Mouse (Mus musculus): Measurements from ENCODE around the gene Pygm. TPM values are rescaled to one million over a fixed set of nuclear protein-coding genes. Genes with fewer than 3 reads are reported as not detected.

Gene Pygm
- total and polyA plus RNA-seq, 2 experiments from 2014 or later = 10.4 to 11.9 TPM

DNA sequence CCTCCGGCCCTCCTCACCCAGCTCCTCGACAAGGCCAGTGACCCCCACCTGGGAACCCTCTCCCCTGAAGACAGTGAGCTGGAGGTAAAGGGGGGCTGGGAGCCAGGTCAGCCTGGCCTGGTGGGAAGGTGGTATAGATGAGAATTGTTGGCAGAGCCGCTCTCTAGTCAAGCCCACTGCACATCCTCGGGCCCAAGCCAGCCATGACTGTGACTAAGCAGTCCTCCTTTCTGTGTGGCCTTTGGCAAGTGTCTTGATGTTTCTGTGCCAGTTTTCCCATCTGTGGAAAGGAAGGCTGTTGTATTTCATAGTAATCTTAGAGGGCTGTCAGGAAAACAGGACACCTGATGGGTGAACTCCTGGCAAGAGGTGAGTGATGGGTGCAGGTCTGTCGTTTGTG, 40.2 kb upstream of the Pygm start:
- H3K4me1 ChIP-seq (ENCODE audit: insufficient read depth, low read length) = no peaks in the 10 kb centered on the region
- TF ChIP-seq CTCF (IDR thresholded peaks at IDR 0.05; ENCODE audit: low read depth) = no peak

GRCm38 (mm10) chr19:6346023-6346422, 38.2 kb upstream of the Pygm start:
- H3K27ac ChIP-seq = no peak overlapping the region
- 78% methylated on average over 5 of the region's 5 CpGs for WGBS
- H3K9me3 ChIP-seq (ENCODE audit: low read length) = no peaks in the 10 kb centered on the region
- H3K27me3 ChIP-seq (ENCODE audit: insufficient read depth, low read length) = no peaks in the 10 kb centered on the region
- DNase-seq (ENCODE audit: low spot score) = no peak
- H3K4me1 ChIP-seq (ENCODE audit: insufficient read depth, low read length) = no peaks in the 10 kb centered on the region
- no peak overlapping the region for H3K4me2 ChIP-seq (ENCODE audit: low read depth, low read length)
- peaks cover 37% of the 10 kb centered on the region for H3K36me3 ChIP-seq (ENCODE audit: insufficient read depth, low read length)
- H3K4me3 ChIP-seq (ENCODE audit: low read length) = no peak overlapping the region
- no peak for TF ChIP-seq CTCF (IDR thresholded peaks at IDR 0.05; ENCODE audit: low read depth)
- no peak for ATAC-seq
- no peak overlapping the region for H3K9ac ChIP-seq (replicated peaks; ENCODE audit: low read length)

More for the DNA sequence above, 40.2 kb upstream of the Pygm start:
- no peaks in the 10 kb centered on the region for H3K9me3 ChIP-seq (ENCODE audit: low read length)
- H3K4me3 ChIP-seq (ENCODE audit: low read length) = no peak overlapping the region
- H3K9ac ChIP-seq (replicated peaks; ENCODE audit: low read length) = no peak overlapping the region
- no peak overlapping the region for H3K27ac ChIP-seq
- no peaks in the 10 kb centered on the region for H3K27me3 ChIP-seq (ENCODE audit: insufficient read depth, low read length)
- H3K4me2 ChIP-seq (ENCODE audit: low read depth, low read length) = no peak overlapping the region
- no peak for DNase-seq (ENCODE audit: low spot score)
- WGBS = 86% methylated on average over 5 of the region's 5 CpGs
- ATAC-seq = no peak
- peaks cover 49% of the 10 kb centered on the region for H3K36me3 ChIP-seq (ENCODE audit: insufficient read depth, low read length)

- no peak for DNase-seq (ENCODE audit: low spot score)
- no peak for ATAC-seq
- no peaks in the 10 kb centered on the region for H3K9me3 ChIP-seq (ENCODE audit: low read length)
- no peak overlapping the region for H3K4me2 ChIP-seq (ENCODE audit: low read depth, low read length)
- no peak overlapping the region for H3K27ac ChIP-seq
- H3K4me1 ChIP-seq (ENCODE audit: insufficient read depth, low read length) = no peaks in the 10 kb centered on the region
- 95% methylated on average over 10 of the region's 10 CpGs for WGBS
- H3K36me3 ChIP-seq (ENCODE audit: insufficient read depth, low read length) = peaks cover 37% of the 10 kb centered on the region
- H3K27me3 ChIP-seq (ENCODE audit: insufficient read depth, low read length) = no peaks in the 10 kb centered on the region
- H3K4me3 ChIP-seq (ENCODE audit: low read length) = no peak overlapping the region
- TF ChIP-seq CTCF (IDR thresholded peaks at IDR 0.05; ENCODE audit: low read depth) = no peak
- H3K9ac ChIP-seq (replicated peaks; ENCODE audit: low read length) = no peak overlapping the region
Observed at GRCm38 (mm10) chr19:6346661-6347060, 37.5 kb upstream of the Pygm start.

DNA sequence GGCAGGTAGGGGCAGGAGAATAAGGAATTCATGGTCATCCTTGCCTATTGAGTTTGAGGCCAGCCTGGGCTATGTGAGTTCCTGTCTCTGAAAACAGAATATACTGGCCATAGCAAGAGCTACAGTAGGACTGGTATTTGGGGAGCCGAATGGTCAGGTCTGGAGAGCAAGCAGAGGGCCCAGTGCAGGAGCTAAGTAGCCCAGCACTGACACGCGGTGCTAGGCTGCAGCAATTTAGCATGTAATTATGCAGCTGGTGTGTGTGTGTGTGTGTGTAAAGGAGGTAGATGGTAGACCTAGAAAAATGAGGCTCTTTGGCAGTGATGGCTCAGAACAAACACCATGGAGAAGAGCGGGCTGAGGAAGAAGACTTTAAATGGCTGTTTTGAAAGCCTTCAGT, 36.6 kb upstream of the Pygm start:
- Histone ChIP-seq H3K36me3 (ENCODE audit: insufficient read depth, low read length) (peaks cover 36% of the 10 kb centered on the region), H3K4me3 (ENCODE audit: low read length) (no peak overlapping the region), H3K27ac (no peak overlapping the region), H3K27me3 (ENCODE audit: insufficient read depth, low read length) (no peaks in the 10 kb centered on the region), H3K4me2 (ENCODE audit: low read depth, low read length) (no peak overlapping the region), H3K9ac (replicated peaks; ENCODE audit: low read length) (no peak overlapping the region), H3K4me1 (ENCODE audit: insufficient read depth, low read length) (no peaks in the 10 kb centered on the region), H3K9me3 (ENCODE audit: low read length) (no peaks in the 10 kb centered on the region)
- 95% methylated on average over 4 of the region's 4 CpGs for WGBS
- ATAC-seq = no peak
- DNase-seq (ENCODE audit: low spot score) = no peak
- no peak for TF ChIP-seq CTCF (IDR thresholded peaks at IDR 0.05; ENCODE audit: low read depth)

- no peak overlapping the region for H3K4me2 ChIP-seq (ENCODE audit: low read depth, low read length)
- TF ChIP-seq CTCF (IDR thresholded peaks at IDR 0.05; ENCODE audit: low read depth) = no peak
- WGBS = 57% methylated on average over 9 of the region's 9 CpGs
- no peaks in the 10 kb centered on the region for H3K27me3 ChIP-seq (ENCODE audit: insufficient read depth, low read length)
- no peak overlapping the region for H3K27ac ChIP-seq
- no peaks in the 10 kb centered on the region for H3K4me1 ChIP-seq (ENCODE audit: insufficient read depth, low read length)
- H3K4me3 ChIP-seq (ENCODE audit: low read length) = no peak overlapping the region
- DNase-seq (ENCODE audit: low spot score) (no peak), ATAC-seq (no peak)
- no peaks in the 10 kb centered on the region for H3K9me3 ChIP-seq (ENCODE audit: low read length)
- peaks cover 34% of the 10 kb centered on the region for H3K36me3 ChIP-seq (ENCODE audit: insufficient read depth, low read length)
- H3K9ac ChIP-seq (replicated peaks; ENCODE audit: low read length) = no peak overlapping the region
Observed at GRCm38 (mm10) chr19:6348717-6349116, 35.5 kb upstream of the Pygm start.

DNA sequence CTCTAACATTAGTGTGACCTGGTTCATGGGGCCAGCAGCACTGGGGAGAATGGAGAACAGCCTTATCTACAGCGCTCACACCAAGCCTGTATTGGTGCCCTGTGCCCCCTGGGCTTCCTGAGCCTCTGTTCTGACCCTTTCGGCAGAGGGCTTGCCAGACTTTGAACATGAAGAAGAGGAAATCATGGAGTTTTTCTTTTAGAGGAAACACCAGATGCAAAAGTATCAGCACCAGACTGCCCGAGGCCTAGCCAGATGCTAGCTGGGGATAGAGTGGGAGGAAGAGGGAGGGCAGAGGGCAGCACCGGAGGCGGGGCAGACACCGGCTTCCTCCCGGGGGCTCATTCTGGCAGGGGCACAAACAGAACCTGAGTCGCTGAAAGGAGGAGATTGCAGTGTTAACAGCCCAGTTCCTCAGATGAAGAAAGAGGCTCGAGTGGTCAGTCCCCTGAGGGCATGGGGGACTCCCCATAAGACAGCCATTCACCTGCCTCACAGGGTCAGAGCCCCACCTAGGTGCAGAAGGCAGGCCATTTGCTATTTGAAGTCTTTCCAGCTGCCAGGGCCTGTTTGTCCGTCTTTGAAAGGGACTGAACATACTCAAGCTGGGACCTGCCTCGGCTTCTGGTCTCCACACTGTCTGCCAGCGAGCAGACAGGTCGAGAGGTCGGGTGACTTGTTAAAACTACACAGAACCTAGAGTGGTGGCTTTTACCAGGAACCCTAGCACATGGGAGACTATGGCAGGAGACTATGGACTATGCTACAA, 34.8 kb upstream of the Pygm start:
- Histone ChIP-seq H3K27me3 (ENCODE audit: insufficient read depth, low read length) (no peaks in the 10 kb centered on the region), H3K4me2 (ENCODE audit: low read depth, low read length) (no peak overlapping the region), H3K9ac (replicated peaks; ENCODE audit: low read length) (no peak overlapping the region), H3K4me1 (ENCODE audit: insufficient read depth, low read length) (no peaks in the 10 kb centered on the region), H3K27ac (no peak overlapping the region), H3K9me3 (ENCODE audit: low read length) (no peaks in the 10 kb centered on the region), H3K36me3 (ENCODE audit: insufficient read depth, low read length) (peaks cover 31% of the 10 kb centered on the region), H3K4me3 (ENCODE audit: low read length) (no peak overlapping the region)
- WGBS = 50% methylated on average over 14 of the region's 14 CpGs
- ATAC-seq (no peak), DNase-seq (ENCODE audit: low spot score) (no peak)
- no peak for TF ChIP-seq CTCF (IDR thresholded peaks at IDR 0.05; ENCODE audit: low read depth)

DNA sequence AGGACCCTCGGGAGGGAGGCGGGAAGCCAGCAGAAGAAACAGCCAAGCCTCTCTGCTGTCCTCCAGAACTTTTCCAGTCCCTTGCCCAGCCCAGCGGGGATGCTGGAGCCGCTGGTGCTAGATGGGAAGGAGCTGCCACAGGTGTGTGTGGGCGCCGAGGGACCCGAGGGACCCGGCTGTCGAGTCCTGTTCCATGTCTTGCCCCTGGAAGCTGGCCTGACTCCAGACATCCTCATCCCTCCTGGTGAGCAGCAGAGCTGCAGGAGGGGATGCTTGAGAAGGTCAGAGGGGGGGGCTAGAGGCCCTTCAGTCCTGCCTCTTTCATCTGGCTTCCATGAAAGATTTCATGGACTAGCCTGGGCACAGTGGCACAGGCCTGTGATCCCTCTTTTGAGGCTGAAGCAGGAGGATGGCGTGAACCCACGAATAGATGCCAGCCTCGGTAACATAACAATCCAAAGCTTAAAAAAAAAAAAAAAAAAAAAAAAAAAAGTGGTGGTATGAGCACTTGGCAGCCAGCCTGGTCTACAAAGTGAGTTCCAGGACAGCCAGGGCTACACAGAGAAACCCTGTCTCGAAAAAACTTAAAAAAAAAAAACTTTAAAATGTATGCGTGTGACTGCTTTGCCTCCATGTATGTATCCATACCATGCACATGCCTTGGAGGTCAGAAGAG, 32.6 kb upstream of the Pygm start:
- Histone ChIP-seq H3K4me2 (ENCODE audit: low read depth, low read length) (no peak overlapping the region), H3K4me1 (ENCODE audit: insufficient read depth, low read length) (no peaks in the 10 kb centered on the region), H3K9ac (replicated peaks; ENCODE audit: low read length) (no peak overlapping the region), H3K27me3 (ENCODE audit: insufficient read depth, low read length) (no peaks in the 10 kb centered on the region), H3K4me3 (ENCODE audit: low read length) (no peak overlapping the region), H3K36me3 (ENCODE audit: insufficient read depth, low read length) (peaks cover 9% of the 10 kb centered on the region; the same call in 1 of the 2 replicates), H3K27ac (no peak overlapping the region), H3K9me3 (ENCODE audit: low read length) (no peaks in the 10 kb centered on the region)
- ATAC-seq (no peak), DNase-seq (ENCODE audit: low spot score) (no peak)
- WGBS = 61% methylated on average over 14 of the region's 14 CpGs
- TF ChIP-seq CTCF (IDR thresholded peaks at IDR 0.05; ENCODE audit: low read depth) = no peak
